ENCODE assay signal across 15 mouse cellular contexts in genomic region chr15:25733739-25734430, GRCm38 (mm10).
"Had no signal": no experiment of that assay in that cellular context is flagged by ENCODE, and none has a peak within 500 bp of the region (broad histone marks: within the 10 kb centered on the region; RNA-seq: fewer than 3 reads in every experiment).

No protein-coding gene starts in this region.

- DNase-seq: kidney, adult 18-20 months; kidney, postnatal 14 days; lung, adult 18-20 months; lung, postnatal 36 days; retina, postnatal 1 day; right cerebral cortex, postnatal 4 days; spleen, adult 18-20 months; thymus, postnatal 4 days had no signal

- H3K9me3 ChIP-seq: intestine, embryonic 15.5 days; limb, embryonic 13.5 days; midbrain, embryonic 12.5 days; neural tube, embryonic 15.5 days had no signal

- H3K27ac ChIP-seq: intestine, embryonic 15.5 days; limb, embryonic 13.5 days; liver, embryonic 14.5 days; midbrain, embryonic 12.5 days; stomach, postnatal 0 days had no signal

- H3K4me1 ChIP-seq: intestine, embryonic 15.5 days; limb, embryonic 13.5 days; midbrain, embryonic 12.5 days; neural tube, embryonic 15.5 days had no signal

- H3K27me3 ChIP-seq: intestine, embryonic 15.5 days; limb, embryonic 13.5 days; midbrain, embryonic 12.5 days; neural tube, embryonic 15.5 days had no signal

- H3K9ac ChIP-seq: intestine, embryonic 15.5 days; limb, embryonic 13.5 days; liver, embryonic 14.5 days; midbrain, embryonic 12.5 days; neural tube, embryonic 15.5 days had no signal

- H3K4me2 ChIP-seq: intestine, embryonic 15.5 days; limb, embryonic 13.5 days; midbrain, embryonic 12.5 days; neural tube, embryonic 15.5 days had no signal

- H3K4me3 ChIP-seq: intestine, embryonic 15.5 days; limb, embryonic 13.5 days; midbrain, embryonic 12.5 days; myocyte; neural tube, embryonic 15.5 days had no signal

- H3K36me3 ChIP-seq: neural tube, embryonic 15.5 days had no signal

- ATAC-seq: intestine, embryonic 15.5 days had no signal
